Mouse (Mus musculus) olfactory bulb, adult 2 months (tissue): ENCODE data around the gene Rcn2. TPM values are rescaled to one million over a fixed set of nuclear protein-coding genes. Genes with fewer than 3 reads are reported as not detected.

Experiments
- H3K27ac ChIP-seq: fragments of 200-500 bp; 2 replicates; pipeline ENCODE4 v1.5.1; 2012; ENCODE audit warnings: low read depth, low read length; ENCODE audit not compliant: insufficient read depth
- H3K4me1 ChIP-seq: fragments of 200-500 bp; 2 replicates; pipeline ENCODE4 v1.6.1; 2012; ENCODE audit warnings: low read length; ENCODE audit not compliant: control insufficient read depth, insufficient read depth
- H3K4me3 ChIP-seq: fragments of 200-500 bp; 2 replicates; pipeline ENCODE4 v1.5.1; 2012; ENCODE audit warnings: mild to moderate bottlenecking, low read depth, low read length, moderate library complexity; ENCODE audit not compliant: insufficient read depth
- CTCF ChIP-seq: fragments of 200-500 bp; IDR thresholded peaks from 2 replicates; pipeline ENCODE4 v1.5.1; 2012; ENCODE audit warnings: low read depth, mild to moderate bottlenecking, low read length, moderate library complexity; ENCODE audit not compliant: insufficient read depth
- POLR2A ChIP-seq: fragments of 200-500 bp; IDR thresholded peaks from 2 replicates; pipeline ENCODE4 v1.6.1; 2012; ENCODE audit warnings: mild to moderate bottlenecking, low read depth, low read length, moderate library complexity; ENCODE audit not compliant: insufficient read depth
- WGBS: fragments of 180-500 bp; shearing (Covaris S2); methylation state at CpG from one replicate; pipeline ENCODE4 v1.1.7; 2018; 5-methylcytosine and 5-hydroxymethylcytosine counted together
- polyA plus RNA-seq: library from polyadenylated mRNA; stranded (reverse); fragments of >200 nt; gene quantifications from 2 replicates; pipeline ENCODE4 v1.2.4, GENCODE M21; 2012; ENCODE audit warnings: low replicate concordance; ENCODE audit not compliant: missing spikeins, insufficient read depth, insufficient read length

The Rcn2 gene
- polyA plus RNA-seq, 1 experiment, result not detected

DNA sequence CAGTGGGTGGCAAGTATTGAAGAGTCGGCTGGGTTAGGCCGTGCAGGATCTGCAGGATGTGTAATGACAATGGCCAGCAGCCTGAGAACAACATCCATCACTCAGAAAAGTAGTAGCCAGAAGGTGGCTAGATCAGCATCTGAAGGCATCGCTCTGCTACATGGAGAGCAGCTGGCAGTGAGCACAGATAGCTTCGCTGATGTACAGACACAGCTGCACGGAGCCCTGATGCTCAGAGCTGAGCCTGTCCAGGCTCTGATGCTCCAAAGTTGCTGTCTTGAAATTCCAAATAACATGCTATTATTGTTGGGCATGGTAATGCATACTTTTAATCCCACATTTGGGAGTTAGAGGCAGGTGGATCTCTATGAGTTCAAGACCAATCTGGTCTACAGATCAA lies 44.9 kb downstream of the Rcn2 start:
- Histone ChIP-seq H3K4me3 (no peak overlapping the region), H3K27ac (no peak overlapping the region), H3K4me1 (peaks cover 8% of the 10 kb centered on the region)
- TF ChIP-seq POLR2A (no peak), CTCF (no peak)
- 77% methylated on average over 5 of the region's 5 CpGs for WGBS

DNA sequence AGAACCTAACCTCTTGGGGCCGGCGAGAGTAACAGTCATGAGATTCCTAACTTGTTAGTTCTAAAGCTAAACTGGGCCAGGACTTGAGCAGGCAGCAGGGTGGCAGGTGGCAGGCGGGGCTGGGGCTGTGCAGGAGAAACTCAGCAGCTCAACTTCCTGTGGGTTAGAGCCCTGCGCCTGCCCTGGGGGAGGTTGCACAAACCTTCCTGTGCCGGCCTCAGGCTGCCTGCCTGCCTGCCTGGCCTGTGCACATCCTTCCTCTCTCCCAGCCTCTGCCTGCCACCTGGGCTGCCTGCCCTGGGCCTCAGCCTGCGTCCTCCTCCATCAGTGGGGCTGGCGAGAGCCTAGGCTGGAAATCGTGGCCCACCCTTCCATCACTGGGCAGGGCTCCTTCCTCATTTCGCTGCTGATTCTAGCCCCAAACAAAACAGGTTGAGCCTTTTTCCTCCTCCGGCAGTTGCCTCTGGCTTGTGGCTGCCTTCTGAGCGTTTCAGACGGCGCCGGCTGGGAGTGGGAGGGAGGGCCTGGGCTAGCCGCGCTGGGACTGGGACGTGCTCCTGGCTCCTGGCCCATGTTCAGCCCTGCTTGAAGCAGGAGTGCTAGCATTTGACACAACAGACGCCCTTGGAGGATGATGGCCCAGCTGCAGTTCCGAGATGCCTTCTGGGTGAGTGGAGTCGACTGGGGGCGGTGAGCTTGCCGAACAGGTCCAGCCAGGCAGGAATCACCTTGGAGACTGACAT lies 48.3 kb downstream of the Rcn2 start, which contains the start of gene Pstpip1:
Gene Pstpip1, plus strand, starts transcription at position 185 of the 743 bp plus-strand sequence.
- TF ChIP-seq POLR2A (no peak), CTCF (no peak)
- 27% methylated on average over 22 of the region's 22 CpGs for WGBS
- H3K27ac ChIP-seq, result no peak within 1 kb of the TSS; the same call in 1 of the 2 replicates

DNA sequence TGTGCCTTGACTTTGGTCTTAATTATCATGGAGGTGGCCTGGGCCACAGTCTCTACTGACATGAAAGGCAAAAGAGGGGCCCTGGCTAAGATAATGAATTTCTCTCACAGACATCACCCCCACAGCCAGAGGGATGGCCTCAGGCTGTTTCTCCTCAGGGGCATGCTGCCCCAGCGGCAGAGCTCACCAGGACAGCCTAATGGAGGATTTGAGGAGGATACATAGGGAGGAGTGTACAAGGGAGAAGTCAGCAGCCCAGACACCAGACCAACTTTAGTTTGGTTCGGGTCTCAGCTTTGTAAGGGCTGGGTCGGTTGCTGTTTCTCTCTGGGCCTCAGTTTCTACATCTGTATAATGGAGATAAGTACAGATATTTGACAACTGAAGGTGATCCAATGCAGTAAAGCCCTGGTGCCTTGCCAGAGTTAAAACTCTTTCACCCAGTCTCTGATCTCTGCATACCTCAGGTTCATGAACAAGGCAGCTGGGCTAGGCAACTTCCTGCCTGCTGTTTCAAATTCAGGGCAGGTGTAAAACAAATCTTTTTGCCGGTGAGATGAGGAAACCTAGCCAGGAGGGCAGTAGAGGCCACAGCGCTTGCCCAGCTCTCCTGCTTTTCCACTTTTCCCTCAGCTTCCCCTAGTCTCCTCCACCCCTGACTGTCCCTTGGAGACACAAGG lies 49.0 kb downstream of the Rcn2 start:
- 89% methylated on average over 5 of the region's 5 CpGs for WGBS
- H3K27ac ChIP-seq, result no peak overlapping the region

More for the DNA sequence above, 48.3 kb downstream of the Rcn2 start, which contains the start of gene Pstpip1:
- Histone ChIP-seq H3K4me1 (peaks cover 8% of the 10 kb centered on the region), H3K4me3 (no peak within 1 kb of the TSS)

GRCm38 (mm10) chr9:56092102-56092501 lies 50.5 kb downstream of the Rcn2 start:
- TF ChIP-seq POLR2A (no peak), CTCF (no peak)
- Histone ChIP-seq H3K4me1 (peaks cover 8% of the 10 kb centered on the region), H3K4me3 (no peak overlapping the region), H3K27ac (no peak overlapping the region)
- whole genome bisulfite sequencing, result 64% methylated on average over 2 of the region's 2 CpGs

More for the DNA sequence above, 49.0 kb downstream of the Rcn2 start:
- TF ChIP-seq CTCF (no peak), POLR2A (no peak)
- no peak overlapping the region for H3K4me3 ChIP-seq
- H3K4me1 ChIP-seq, result peaks cover 8% of the 10 kb centered on the region

DNA sequence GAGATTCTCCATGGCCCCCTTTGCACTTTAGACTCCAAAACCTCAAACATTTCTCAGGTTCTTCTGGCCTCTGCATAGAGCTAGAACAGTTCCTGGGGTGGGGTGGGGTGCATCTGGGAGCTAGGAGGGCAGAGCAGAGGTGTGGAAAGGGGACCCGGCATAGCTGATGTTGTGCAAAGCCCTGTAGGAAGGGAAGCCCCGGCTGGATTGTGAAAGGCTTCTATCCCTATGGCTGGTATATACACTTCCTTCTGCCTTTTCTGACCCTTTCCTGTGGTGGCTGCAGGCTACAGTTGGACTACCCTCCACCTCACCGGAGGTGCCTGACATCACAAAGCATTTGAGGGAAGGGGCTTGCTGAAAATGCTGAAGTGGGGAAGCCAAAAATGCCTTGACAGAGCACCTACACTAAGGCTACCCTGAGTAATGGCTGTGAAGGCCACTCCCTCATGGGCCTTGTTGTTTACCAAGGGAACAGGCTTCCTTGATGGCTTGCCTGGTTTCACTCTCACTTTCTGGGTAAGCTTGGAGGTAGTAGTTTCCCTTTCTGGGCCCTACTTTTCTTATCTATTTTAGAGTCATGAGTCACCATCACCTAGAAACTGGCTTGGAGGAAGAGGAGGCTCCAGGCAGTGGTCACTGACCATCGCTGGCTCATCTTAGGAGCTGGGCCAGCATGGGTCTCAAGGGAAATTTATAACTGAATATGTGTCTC lies 56.1 kb downstream of the Rcn2 start:
- whole genome bisulfite sequencing, result 87% methylated on average over 4 of the region's 4 CpGs
- H3K4me3 ChIP-seq, result no peak overlapping the region
- TF ChIP-seq CTCF (no peak), POLR2A (no peak)
- H3K27ac ChIP-seq, result no peak overlapping the region
- no peaks in the 10 kb centered on the region for H3K4me1 ChIP-seq

DNA sequence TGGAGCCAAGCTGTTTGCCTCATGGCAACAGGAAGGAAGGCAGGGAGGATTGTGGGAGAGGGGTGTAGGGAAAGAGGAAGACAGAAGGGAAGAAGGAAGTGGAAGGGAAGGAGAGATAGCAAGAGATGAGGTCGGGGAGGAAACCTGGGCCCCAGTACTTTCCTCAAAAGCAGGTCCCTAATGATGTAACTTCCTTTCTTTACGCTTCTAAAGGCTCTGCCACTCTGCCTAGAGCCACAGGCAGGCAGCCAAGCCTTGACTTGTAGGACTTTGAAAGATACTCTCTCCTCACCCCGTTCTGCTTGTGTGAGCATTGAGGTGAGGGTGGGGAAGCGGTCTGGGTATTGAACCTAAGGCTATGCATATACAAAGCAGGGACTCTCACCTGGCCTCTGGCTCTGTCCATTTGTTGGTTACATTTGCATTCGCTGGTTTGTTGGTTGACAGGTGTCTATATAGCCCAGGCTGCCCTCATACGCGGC lies 58.4 kb downstream of the Rcn2 start:
- WGBS, result 82% methylated on average over 7 of the region's 7 CpGs
- TF ChIP-seq CTCF, result no peak
- TF ChIP-seq POLR2A, result no peak
- H3K4me3 ChIP-seq, result no peak overlapping the region
- H3K27ac ChIP-seq, result no peak overlapping the region
- H3K4me1 ChIP-seq, result no peaks in the 10 kb centered on the region

DNA sequence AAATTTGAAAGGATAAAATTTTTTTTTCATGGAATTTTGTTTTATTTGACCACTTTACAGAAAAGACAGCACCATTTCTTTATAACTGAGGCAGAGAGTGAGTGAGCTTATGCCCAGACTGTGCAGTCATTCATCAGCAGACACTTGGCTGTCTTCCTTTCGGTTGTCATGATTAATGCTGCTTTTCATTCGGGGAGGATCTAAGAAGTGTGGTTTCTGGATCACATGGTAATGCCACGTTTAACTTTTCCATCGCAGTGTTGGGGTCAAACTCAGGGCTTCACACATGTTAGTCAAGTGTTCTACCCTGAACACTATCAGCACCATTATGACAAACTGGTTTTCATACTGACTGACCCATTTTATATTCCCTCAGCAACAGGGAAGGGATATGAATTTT lies 59.4 kb downstream of the Rcn2 start:
- WGBS, result 53% methylated on average over 4 of the region's 4 CpGs
- TF ChIP-seq CTCF, result no peak
- no peak for TF ChIP-seq POLR2A
- Histone ChIP-seq H3K4me3 (no peak overlapping the region), H3K4me1 (no peaks in the 10 kb centered on the region), H3K27ac (no peak overlapping the region)

- TF ChIP-seq POLR2A, result no peak
- TF ChIP-seq CTCF, result no peak
- no peak overlapping the region for H3K27ac ChIP-seq
- H3K4me1 ChIP-seq, result no peaks in the 10 kb centered on the region
- 83% methylated on average over 7 of the region's 7 CpGs for WGBS
- no peak overlapping the region for H3K4me3 ChIP-seq
Measured at GRCm38 (mm10) chr9:56104921-56105320, 63.3 kb downstream of the Rcn2 start.
